Mouse (Mus musculus): Measurements from ENCODE around the gene Smad6. TPM values are rescaled to one million over a fixed set of nuclear protein-coding genes. Genes with fewer than 3 reads are reported as not detected.

Gene Smad6
- not detected for total RNA-seq (2023)

DNA sequence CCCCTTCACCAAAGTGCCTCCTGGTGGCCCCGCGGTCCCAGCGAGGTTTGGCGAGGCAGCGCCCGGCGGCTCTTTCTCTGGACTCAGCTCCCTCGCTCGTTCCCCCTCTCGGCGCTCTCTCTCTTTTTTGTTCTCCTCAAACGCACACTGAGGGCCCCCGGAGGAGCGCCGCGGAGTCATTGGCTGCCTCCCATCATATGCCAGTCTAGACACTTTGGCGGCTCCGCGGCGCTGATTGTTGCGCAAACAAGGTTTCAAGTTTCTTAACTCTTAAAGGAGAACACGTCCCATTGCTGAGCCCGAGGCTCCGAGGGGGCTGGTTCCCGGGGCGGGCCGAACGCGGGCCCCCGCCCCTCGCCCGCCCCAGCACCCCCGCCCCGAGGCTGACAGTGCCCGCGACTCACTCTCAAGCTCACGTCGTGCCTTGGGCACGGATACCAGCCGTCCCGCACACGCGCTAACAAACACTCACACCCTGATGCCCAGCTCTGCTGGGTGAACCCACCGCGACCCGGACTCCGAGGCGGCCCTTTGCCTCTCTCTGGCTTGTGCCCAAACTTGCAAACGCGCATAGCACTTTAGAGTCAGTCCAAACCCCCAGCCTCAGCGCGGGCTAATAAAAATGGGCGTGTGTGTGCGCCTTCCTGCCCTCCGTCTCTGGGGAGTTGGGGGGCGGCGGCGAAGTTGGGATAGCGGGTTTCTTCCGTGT is at the start of gene Smad6:
Gene Smad6, minus strand, starts transcription at position 207 of the 709 bp plus-strand sequence.

Other genes with a start within 250 kb of the Smad6 start
- not detected for gene Lctl, start 95.1 kb upstream of the Smad6 start, total RNA-seq (2023)
- 7.4 TPM for gene Zwilch, start 151.0 kb upstream of the Smad6 start, total RNA-seq (2023)
- gene Rpl4, start 151.3 kb upstream of the Smad6 start, total RNA-seq (2023), result 2,253 TPM
- 29.6 TPM for gene Snapc5, start 157.2 kb upstream of the Smad6 start, total RNA-seq (2023)
- gene Uchl4, start 213.1 kb upstream of the Smad6 start, total RNA-seq (2023), result 0.74 TPM
- 57.3 TPM for gene Map2k1, start 231.6 kb upstream of the Smad6 start, total RNA-seq (2023)

All from CD4-positive naive resting alpha-beta T cell, adult 57 days (primary cell).